Mouse (Mus musculus) midbrain, postnatal 0 days (tissue): ENCODE measurements around the gene Spaca6. TPM values are rescaled to one million over a fixed set of nuclear protein-coding genes. Genes with fewer than 3 reads are reported as not detected.
A peak's percentile ranks its signal among the peaks of the same experiment; 100 is the strongest.

Source experiments
- ATAC-seq: fragments of 200-750 bp; cut with Nextera tagmentation; 2 replicates; pipeline ENCODE4 v1.8.0; 2017; ENCODE audit warnings: moderate number of reproducible peaks, mild to moderate bottlenecking, moderate TSS enrichment, moderate library complexity; ENCODE audit not compliant: low FRiP score
- DNase-seq: peaks from one replicate; pipeline ENCODE4 v3.0.0-alpha.2; 2015; ENCODE audit warnings: low spot score
- H3K27ac ChIP-seq: fragments of 300-500 bp; sonication (generic); 2 replicates; pipeline ENCODE4 v1.5.1; 2014; ENCODE audit warnings: low read depth, mild to moderate bottlenecking, low read length, mixed read lengths
- H3K27me3 ChIP-seq: fragments of 300-500 bp; sonication (generic); 2 replicates; pipeline ENCODE4 v1.6.1; 2014; ENCODE audit warnings: low read length, control low read depth, mixed read lengths; ENCODE audit not compliant: insufficient read depth
- H3K36me3 ChIP-seq: fragments of 300-500 bp; sonication (generic); 2 replicates; pipeline ENCODE4 v1.6.1; 2014; ENCODE audit warnings: low read length, control low read depth, mixed read lengths; ENCODE audit not compliant: insufficient read depth
- H3K4me1 ChIP-seq: fragments of 300-500 bp; sonication (generic); 2 replicates; pipeline ENCODE4 v1.6.1; 2014; ENCODE audit warnings: mild to moderate bottlenecking, control low read depth, antibody characterized with exemption, low read length, mixed read lengths; ENCODE audit not compliant: insufficient read depth
- H3K4me2 ChIP-seq: fragments of 300-500 bp; sonication (generic); 2 replicates; pipeline ENCODE4 v1.6.1; 2014; ENCODE audit warnings: low read depth, mild to moderate bottlenecking, low read length, mixed read lengths; ENCODE audit not compliant: poor library complexity, severe bottlenecking
- H3K4me3 ChIP-seq: fragments of 300-500 bp; sonication (generic); 2 replicates; pipeline ENCODE4 v1.5.1; 2014; ENCODE audit warnings: low read depth, mild to moderate bottlenecking, low read length, moderate library complexity
- H3K9ac ChIP-seq: fragments of 300-500 bp; sonication (generic); replicated peaks from 2 replicates; pipeline ENCODE4 v1.6.1; 2014; ENCODE audit warnings: mild to moderate bottlenecking, low read length, moderate library complexity, mixed read lengths; ENCODE audit not compliant: poor library complexity, severe bottlenecking
- H3K9me3 ChIP-seq: fragments of 300-500 bp; sonication (generic); 2 replicates; pipeline ENCODE4 v1.6.1; 2016; ENCODE audit warnings: low read length, control low read depth
- CTCF ChIP-seq: IDR thresholded peaks from 2 replicates; pipeline ENCODE4 v1.5.1; 2016; ENCODE audit warnings: antibody characterized with exemption, mild to moderate bottlenecking
- WGBS: fragments of 180-500 bp; shearing (Covaris S2); extraction: QIAGEN DNeasy Blood & Tissue Kit; methylation state at CpG from one replicate; pipeline ENCODE4 v1.1.7; 2014; 5-methylcytosine and 5-hydroxymethylcytosine counted together
- polyA plus RNA-seq: library from polyadenylated mRNA; unstranded; fragments of >200 nt; fragmentation: Nextera tagmentation; extraction: Ambion mirVana; gene quantifications from 2 replicates; pipeline ENCODE4 v1.2.1, GENCODE M21; 2015
- total RNA-seq: library from RNA; depleted of rRNA; stranded (reverse); fragments of >200 nt; gene quantifications from 2 replicates; pipeline ENCODE4 v1.2.3, GENCODE M21; 2014

The Spaca6 gene
- total and polyA plus RNA-seq, 2 experiments from 2014 or later: 16.2 to 17.4 TPM

DNA sequence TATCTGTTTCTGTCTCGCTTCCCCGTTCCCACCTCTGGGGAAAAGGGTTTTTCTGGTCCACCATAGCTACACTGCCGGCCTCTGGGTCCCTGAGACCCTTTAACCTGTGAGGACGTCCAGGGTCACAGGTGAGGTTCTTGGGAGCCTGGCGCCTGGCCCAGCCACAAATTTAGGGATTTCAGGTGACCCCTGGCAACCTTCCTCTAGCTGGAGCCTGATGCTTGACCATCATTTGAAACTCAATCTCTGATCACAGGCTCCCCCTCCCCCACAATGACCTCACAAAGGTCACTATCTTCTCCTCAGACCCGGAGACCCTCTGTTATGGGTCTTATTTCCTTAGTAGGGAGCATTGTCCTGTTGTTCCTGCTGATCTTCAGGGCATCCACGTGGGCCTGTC is 3.8 kb downstream of the Spaca6 start:
- peaks cover 4% of the 10 kb centered on the region; the same call in 1 of the 2 replicates for H3K36me3 ChIP-seq
- ATAC-seq (no peak), DNase-seq (no peak)
- WGBS: 78% methylated on average over 7 of the region's 7 CpGs
- peak overlapping the region; percentile 89 for H3K4me2 ChIP-seq
- peaks cover 16% of the 10 kb centered on the region; the same call in 1 of the 2 replicates for H3K4me1 ChIP-seq
- no peaks in the 10 kb centered on the region for H3K9me3 ChIP-seq
- no peak overlapping the region for H3K27ac ChIP-seq
- no peaks in the 10 kb centered on the region for H3K27me3 ChIP-seq
- peak overlapping the region; percentile 90; the same call in 1 of the 2 replicates for H3K4me3 ChIP-seq
- no peak overlapping the region for H3K9ac ChIP-seq
- TF ChIP-seq CTCF: no peak

DNA sequence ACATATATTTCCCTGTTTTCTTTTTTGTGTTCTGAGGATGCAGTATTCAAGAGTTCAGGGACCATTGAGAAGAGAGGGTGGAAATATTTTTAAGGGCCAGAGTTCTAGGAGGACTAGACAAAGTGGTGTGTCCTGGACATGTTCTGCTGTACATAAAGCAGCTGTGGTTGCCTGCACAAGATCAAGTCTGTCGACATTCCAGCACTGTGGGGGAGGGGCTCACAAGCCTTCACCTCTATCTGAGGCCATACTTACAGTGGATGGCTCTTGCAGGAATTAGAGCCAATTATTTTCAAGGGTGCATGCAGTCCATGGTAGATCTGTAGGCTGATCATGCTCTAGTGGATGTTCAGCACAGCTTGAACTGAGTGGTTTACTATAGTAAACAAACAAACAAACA is 7.9 kb downstream of the Spaca6 start:
- TF ChIP-seq CTCF: no peak
- WGBS: 8% methylated on average over 1 of the region's 1 CpGs
- H3K9ac ChIP-seq: no peak overlapping the region
- peaks cover 13% of the 10 kb centered on the region for H3K36me3 ChIP-seq
- H3K27me3 ChIP-seq: no peaks in the 10 kb centered on the region
- DNase-seq: no peak
- no peak overlapping the region for H3K4me3 ChIP-seq
- H3K4me1 ChIP-seq: peaks cover 13% of the 10 kb centered on the region; the same call in 1 of the 2 replicates
- no peak overlapping the region for H3K4me2 ChIP-seq
- no peak overlapping the region for H3K27ac ChIP-seq
- no peaks in the 10 kb centered on the region for H3K9me3 ChIP-seq
- no peak for ATAC-seq

DNA sequence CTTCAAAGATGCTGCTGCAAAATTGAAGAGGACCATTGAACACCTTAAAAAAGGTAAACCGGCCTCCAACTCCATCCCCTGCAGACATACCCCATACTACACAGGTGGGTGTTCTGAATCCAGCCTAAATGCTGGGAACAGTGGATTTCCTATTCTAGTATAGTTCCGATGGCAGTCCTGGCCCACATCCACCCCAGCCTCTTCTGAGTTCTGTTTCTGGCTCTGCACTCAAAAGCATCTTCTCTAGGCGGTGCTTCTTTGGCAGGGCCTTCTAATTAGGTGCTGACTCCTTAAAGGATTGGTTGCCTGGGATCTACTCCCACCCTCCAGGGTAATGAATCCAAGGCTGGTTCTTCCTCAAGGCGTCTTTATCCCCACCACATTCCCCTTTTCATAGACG is 9.1 kb downstream of the Spaca6 start:
- 67% methylated on average over 5 of the region's 5 CpGs for WGBS
- no peak for TF ChIP-seq CTCF
- no peak for DNase-seq
- Histone ChIP-seq H3K27ac (no peak overlapping the region; the same call in 1 of the 2 replicates), H3K4me3 (no peak overlapping the region), H3K27me3 (no peaks in the 10 kb centered on the region), H3K4me1 (peaks cover 3% of the 10 kb centered on the region; the same call in 1 of the 2 replicates), H3K9me3 (no peaks in the 10 kb centered on the region), H3K9ac (no peak overlapping the region; the same call in 1 of the 2 replicates), H3K4me2 (no peak overlapping the region), H3K36me3 (peaks cover 16% of the 10 kb centered on the region)
- no peak for ATAC-seq

DNA sequence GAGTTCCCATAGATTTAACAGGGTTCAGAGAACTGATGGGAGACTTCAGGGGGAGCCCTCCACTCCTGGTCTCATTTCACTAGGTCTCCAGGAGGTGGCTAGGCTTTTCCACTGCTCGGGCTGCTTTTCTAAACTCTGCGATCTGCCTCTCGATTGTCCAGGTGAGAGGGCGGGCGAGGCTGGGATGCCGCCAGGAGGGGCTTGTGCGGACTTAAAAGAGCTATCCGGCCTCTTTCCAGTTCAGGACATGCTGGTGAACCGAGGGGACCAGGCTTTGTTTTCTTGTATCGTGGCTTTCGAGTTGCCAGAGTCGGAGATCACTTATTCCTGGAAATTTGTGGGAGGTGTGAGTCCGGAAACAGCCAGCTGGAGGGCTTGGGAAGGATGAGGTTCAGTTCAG is 10.5 kb downstream of the Spaca6 start:
- H3K9ac ChIP-seq: peak overlapping the region; percentile 57
- peak overlapping the region; percentile 80 for H3K4me2 ChIP-seq
- peak overlapping the region; percentile 73 for H3K27ac ChIP-seq
- ATAC-seq (no peak), DNase-seq (peak; percentile 5)
- H3K36me3 ChIP-seq: peaks cover 16% of the 10 kb centered on the region
- no peaks in the 10 kb centered on the region for H3K9me3 ChIP-seq
- WGBS: 9% methylated on average over 13 of the region's 13 CpGs
- H3K4me1 ChIP-seq: no peaks in the 10 kb centered on the region; the same call in 1 of the 2 replicates
- peak overlapping the region; percentile 43 for H3K4me3 ChIP-seq
- peak; percentile 22; the same call in 1 of the 2 replicates for TF ChIP-seq CTCF
- no peaks in the 10 kb centered on the region for H3K27me3 ChIP-seq

DNA sequence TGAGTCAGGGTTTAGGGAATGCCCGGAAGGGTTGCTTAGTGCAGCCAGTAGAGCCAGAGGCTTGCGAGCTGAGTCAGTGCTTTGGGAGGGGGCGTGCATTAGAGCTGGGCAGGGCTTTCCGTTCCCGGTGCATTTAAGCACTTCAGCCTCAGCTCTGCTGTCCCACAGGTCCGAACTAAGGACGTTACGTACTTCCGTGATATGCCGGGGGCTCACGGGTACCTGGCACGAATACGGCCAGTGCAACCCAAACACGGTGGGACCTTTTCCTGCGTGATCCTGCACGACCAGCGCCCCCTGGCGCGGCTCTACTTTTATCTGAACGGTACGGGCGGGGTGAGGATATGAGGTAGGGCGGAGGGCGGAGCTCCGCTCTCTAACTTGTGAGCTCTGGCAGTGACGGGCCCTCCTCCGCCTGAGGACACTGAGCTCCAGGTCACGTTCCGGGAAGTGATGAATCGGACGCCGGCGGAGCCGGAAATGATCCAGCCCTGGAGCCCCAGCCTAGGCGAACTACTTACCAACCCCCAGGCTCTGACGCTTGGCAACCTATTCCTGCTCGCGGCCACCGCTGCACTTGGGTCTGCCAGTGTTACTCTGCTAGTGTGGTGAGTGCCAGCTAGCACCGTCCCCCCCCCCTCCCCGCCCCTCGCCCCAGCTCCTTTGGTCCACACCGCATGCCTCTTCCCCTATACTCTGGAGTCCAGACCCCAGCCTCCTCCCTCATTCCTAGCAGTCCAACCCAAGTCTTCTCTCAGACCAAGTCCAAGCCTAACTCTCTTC is 11.2 kb downstream of the Spaca6 start:
- peak; percentile 97 for ATAC-seq
- H3K4me1 ChIP-seq: no peaks in the 10 kb centered on the region; the same call in 1 of the 2 replicates

DNA sequence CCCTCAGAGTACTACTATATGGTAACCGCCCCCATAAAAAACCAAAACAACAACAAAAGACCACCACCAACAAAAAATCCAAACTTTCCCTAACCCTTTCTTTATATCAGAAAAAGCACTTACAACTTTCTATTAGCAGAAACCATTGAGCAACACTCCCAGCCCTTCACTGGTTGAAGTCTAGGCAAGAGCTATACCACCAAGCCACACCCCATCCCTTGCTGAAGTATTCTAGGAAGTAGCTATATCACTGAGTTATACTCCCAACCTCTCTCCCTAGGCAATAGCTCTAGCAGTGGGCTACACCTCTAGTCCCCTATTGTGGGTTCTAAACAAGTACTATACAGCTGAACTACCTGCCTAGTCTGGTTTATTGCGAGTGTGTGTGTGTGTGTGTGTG is 12.3 kb downstream of the Spaca6 start:
- no peak overlapping the region for H3K27ac ChIP-seq
- 95% methylated on average over 2 of the region's 2 CpGs for WGBS

More for the DNA sequence above, 11.2 kb downstream of the Spaca6 start:
- Histone ChIP-seq H3K4me2 (peak overlapping the region; percentile 80), H3K9me3 (no peaks in the 10 kb centered on the region), H3K36me3 (peaks cover 16% of the 10 kb centered on the region), H3K9ac (peak overlapping the region; percentile 71), H3K27me3 (no peaks in the 10 kb centered on the region), H3K4me3 (peak overlapping the region; percentile 43), H3K27ac (peak overlapping the region; percentile 73)
- WGBS: under 1% methylated on average over 42 of the region's 43 CpGs
- TF ChIP-seq CTCF: peak; percentile 84
- DNase-seq: peak; percentile 97

More for the DNA sequence above, 12.3 kb downstream of the Spaca6 start:
- Histone ChIP-seq H3K9me3 (no peaks in the 10 kb centered on the region), H3K27me3 (no peaks in the 10 kb centered on the region), H3K9ac (no peak overlapping the region), H3K36me3 (peaks cover 11% of the 10 kb centered on the region), H3K4me3 (no peak overlapping the region), H3K4me2 (no peak overlapping the region), H3K4me1 (no peaks in the 10 kb centered on the region; the same call in 1 of the 2 replicates)
- no peak for DNase-seq
- no peak for ATAC-seq
- TF ChIP-seq CTCF: no peak
